Mouse (Mus musculus): ENCODE results near the gene Ankrd42.

GRCm38 (mm10) chr7:92636295-92637011, 489 bp downstream of the Ankrd42 start:
- TF ChIP-seq GATA1 (IDR thresholded peaks at IDR 0.05; ENCODE audit: low read length) (no peak), TAL1 (IDR thresholded peaks at IDR 0.05; ENCODE audit: low read length) (no peak)

Measured in erythroblast, embryonic 14.5 days (primary cell).